Mouse (Mus musculus) lung, postnatal 25 days (tissue): Measurements from ENCODE around the gene Trdn.

Experiments
- DNase-seq: peaks from one replicate; pipeline ENCODE4 v3.0.0; 2022; ENCODE audit warnings: low spot score

Trdn gene

GRCm38 (mm10) chr10:33080254-33080653 lies at the start of gene Trdn:
Gene Trdn, plus strand, starts transcription at chr10:33080554.
- no peak for DNase-seq

GRCm38 (mm10) chr10:33060771-33061170 lies 19.6 kb upstream of the Trdn start:
- DNase-seq, result no peak

GRCm38 (mm10) chr10:33065566-33065965 lies 14.8 kb upstream of the Trdn start:
- no peak for DNase-seq

GRCm38 (mm10) chr10:33073126-33073525 lies 7.2 kb upstream of the Trdn start:
- DNase-seq, result no peak

- DNase-seq, result no peak
Observed at GRCm38 (mm10) chr10:33082151-33082844, 1.9 kb downstream of the Trdn start.

GRCm38 (mm10) chr10:33082961-33083626 lies 2.7 kb downstream of the Trdn start:
- DNase-seq, result no peak

- no peak for DNase-seq
Observed at GRCm38 (mm10) chr10:33083627-33084158, 3.3 kb downstream of the Trdn start.

- DNase-seq, result no peak
Observed at GRCm38 (mm10) chr10:33088403-33088802, 8.0 kb downstream of the Trdn start.

- no peak for DNase-seq
Observed at GRCm38 (mm10) chr10:33092400-33092799, 12.0 kb downstream of the Trdn start.

GRCm38 (mm10) chr10:33107942-33108341 lies 27.6 kb downstream of the Trdn start:
- DNase-seq, result no peak

- no peak for DNase-seq
Observed at GRCm38 (mm10) chr10:33123028-33123427, 42.7 kb downstream of the Trdn start.

GRCm38 (mm10) chr10:33144911-33145310 lies 64.6 kb downstream of the Trdn start:
- DNase-seq, result no peak

GRCm38 (mm10) chr10:33179731-33180631 lies 99.6 kb downstream of the Trdn start:
- DNase-seq, result peak; percentile 11

- DNase-seq, result no peak
Observed at GRCm38 (mm10) chr10:33189031-33189430, 108.7 kb downstream of the Trdn start.

- no peak for DNase-seq
Observed at GRCm38 (mm10) chr10:33195919-33196318, 115.6 kb downstream of the Trdn start.

- no peak for DNase-seq
Observed at GRCm38 (mm10) chr10:33198257-33198656, 117.9 kb downstream of the Trdn start.

- no peak for DNase-seq
Observed at GRCm38 (mm10) chr10:33210411-33210810, 130.1 kb downstream of the Trdn start.

GRCm38 (mm10) chr10:33253911-33254310 lies 173.6 kb downstream of the Trdn start:
- DNase-seq, result no peak

GRCm38 (mm10) chr10:33256202-33256601 lies 175.8 kb downstream of the Trdn start:
- DNase-seq, result no peak

GRCm38 (mm10) chr10:33304982-33305381 lies 224.6 kb downstream of the Trdn start:
- DNase-seq, result no peak

- no peak for DNase-seq
Observed at GRCm38 (mm10) chr10:33353026-33353425, 272.7 kb downstream of the Trdn start.

GRCm38 (mm10) chr10:33366521-33366920 lies 286.2 kb downstream of the Trdn start:
- DNase-seq, result no peak
